Mouse (Mus musculus): ENCODE data around the gene Zfp385b.

- TF ChIP-seq EP300 (IDR thresholded peaks at IDR 0.05; ENCODE audit: low read length): no peak
- TF ChIP-seq GABPA (IDR thresholded peaks at IDR 0.05; ENCODE audit: insufficient replicate concordance, low read depth, low read length): no peak
- no peak for TF ChIP-seq TCF12 (IDR thresholded peaks at IDR 0.05; ENCODE audit: low read depth, low read length)
- TF ChIP-seq E2F4 (IDR thresholded peaks at IDR 0.05; ENCODE audit: insufficient replicate concordance, low read depth, low read length): no peak
- no peak for TF ChIP-seq CTCF (conservative IDR thresholded peaks at IDR 0.05 in 1 of 2, IDR thresholded peaks at IDR 0.05 in 1 of 2; ENCODE audit: low read depth in 2 of 2, low read length in 2 of 2)
- no peak for TF ChIP-seq NELFE (IDR thresholded peaks at IDR 0.05; ENCODE audit: low read depth, low read length)
- TF ChIP-seq ELF1 (IDR thresholded peaks at IDR 0.05; ENCODE audit: low read depth, low read length): no peak
- TF ChIP-seq TBP (conservative IDR thresholded peaks at IDR 0.05; ENCODE audit: low read depth, low read length): no peak
- TF ChIP-seq PAX5 (IDR thresholded peaks at IDR 0.05; ENCODE audit: low read length): no peak
- no peak for TF ChIP-seq HCFC1 (IDR thresholded peaks at IDR 0.05; ENCODE audit: low read depth, low read length)
- TF ChIP-seq POLR2A (IDR thresholded peaks at IDR 0.05; ENCODE audit: low read depth, low read length): no peak
- no peak for TF ChIP-seq SMC3 (IDR thresholded peaks at IDR 0.05; ENCODE audit: low read depth, low read length)
- TF ChIP-seq ZKSCAN1 (IDR thresholded peaks at IDR 0.05; ENCODE audit: borderline replicate concordance, low read depth, low read length): no peak
- TF ChIP-seq RCOR1 (conservative IDR thresholded peaks at IDR 0.05; ENCODE audit: low read depth, low read length): no peak
Observed at GRCm38 (mm10) chr2:77758403-77759071, 60.9 kb downstream of the Zfp385b start.

All from CH12.LX (cell line).